Mouse (Mus musculus) liver, embryonic 14.5 days (tissue): Measurements from ENCODE around the gene Gipc2.

Experiments used
- CTCF ChIP-seq: IDR thresholded peaks from 2 replicates; pipeline ENCODE4 v1.5.1; 2016; ENCODE audit warnings: antibody characterized with exemption, low read depth, control low read depth
- EP300 ChIP-seq: IDR thresholded peaks from 2 replicates; pipeline ENCODE4 v1.6.1; 2016; ENCODE audit warnings: antibody characterized with exemption, low read depth

- TF ChIP-seq EP300 (no peak), CTCF (no peak)
These were observed 20.8 kb downstream of the Gipc2 start for GRCm38 (mm10) chr3:152145186-152145585.
